Mouse (Mus musculus): Measurements from ENCODE around the gene Tmem245. TPM values are rescaled to one million over a fixed set of nuclear protein-coding genes. Genes with fewer than 3 reads are reported as not detected.
A peak's percentile ranks its signal among the peaks of the same experiment; 100 is the strongest.

Tmem245 gene
- polyA plus RNA-seq, 1 experiment from 2014 or later = 14.2 TPM

- no peak overlapping the region for H3K4me3 ChIP-seq
- no peaks in the 10 kb centered on the region; the same call in 1 of the 2 replicates for H3K36me3 ChIP-seq (replicated peaks)
- no peaks in the 10 kb centered on the region for H3K27me3 ChIP-seq (replicated peaks; ENCODE audit: low read depth, poor library complexity, severe bottlenecking)
- no peaks in the 10 kb centered on the region for H3K9me3 ChIP-seq
- no peak for DNase-seq (ENCODE audit: low spot score)
- H3K4me1 ChIP-seq = peaks cover 30% of the 10 kb centered on the region
- H3K27ac ChIP-seq (replicated peaks) = no peak overlapping the region
- WGBS = 70% methylated on average over 6 of the region's 6 CpGs
Observed at GRCm38 (mm10) chr4:56949494-56949893, 2.3 kb upstream of the Tmem245 start.

GRCm38 (mm10) chr4:56946180-56946579, 1.1 kb downstream of the Tmem245 start:
- WGBS = 1% methylated on average over 14 of the region's 14 CpGs
- Histone ChIP-seq H3K9me3 (no peaks in the 10 kb centered on the region), H3K4me1 (peaks cover 53% of the 10 kb centered on the region), H3K27ac (replicated peaks) (peak overlapping the region; percentile 95), H3K36me3 (replicated peaks) (no peaks in the 10 kb centered on the region; the same call in 1 of the 2 replicates), H3K4me3 (peak overlapping the region; percentile 93), H3K27me3 (replicated peaks; ENCODE audit: low read depth, poor library complexity, severe bottlenecking) (no peaks in the 10 kb centered on the region)
- no peak for DNase-seq (ENCODE audit: low spot score)

- 71% methylated on average over 4 of the region's 4 CpGs for WGBS
- no peak for DNase-seq (ENCODE audit: low spot score)
- no peaks in the 10 kb centered on the region for H3K27me3 ChIP-seq (replicated peaks; ENCODE audit: low read depth, poor library complexity, severe bottlenecking)
- H3K27ac ChIP-seq (replicated peaks) = no peak overlapping the region
- H3K4me3 ChIP-seq = no peak overlapping the region
- peaks cover 56% of the 10 kb centered on the region for H3K4me1 ChIP-seq
- no peaks in the 10 kb centered on the region; the same call in 1 of the 2 replicates for H3K36me3 ChIP-seq (replicated peaks)
- no peaks in the 10 kb centered on the region for H3K9me3 ChIP-seq
Observed at GRCm38 (mm10) chr4:56944286-56944685, 3.0 kb downstream of the Tmem245 start.

GRCm38 (mm10) chr4:56943258-56943657, 4.0 kb downstream of the Tmem245 start:
- Histone ChIP-seq H3K9me3 (no peaks in the 10 kb centered on the region), H3K36me3 (replicated peaks) (peaks cover 5% of the 10 kb centered on the region; the same call in 1 of the 2 replicates), H3K4me3 (no peak overlapping the region), H3K4me1 (peaks cover 50% of the 10 kb centered on the region), H3K27ac (replicated peaks) (no peak overlapping the region), H3K27me3 (replicated peaks; ENCODE audit: low read depth, poor library complexity, severe bottlenecking) (no peaks in the 10 kb centered on the region)
- DNase-seq (ENCODE audit: low spot score) = no peak
- 44% methylated on average over 1 of the region's 1 CpGs for WGBS

GRCm38 (mm10) chr4:56942567-56942966, 4.7 kb downstream of the Tmem245 start:
- Histone ChIP-seq H3K9me3 (no peaks in the 10 kb centered on the region), H3K27ac (replicated peaks) (no peak overlapping the region), H3K4me1 (peaks cover 43% of the 10 kb centered on the region), H3K4me3 (no peak overlapping the region), H3K27me3 (replicated peaks; ENCODE audit: low read depth, poor library complexity, severe bottlenecking) (no peaks in the 10 kb centered on the region), H3K36me3 (replicated peaks) (peaks cover 6% of the 10 kb centered on the region; the same call in 1 of the 2 replicates)
- 82% methylated on average over 1 of the region's 1 CpGs for WGBS
- no peak for DNase-seq (ENCODE audit: low spot score)

- H3K27ac ChIP-seq (replicated peaks) = no peak overlapping the region
- H3K36me3 ChIP-seq (replicated peaks) = peaks cover 17% of the 10 kb centered on the region
- 89% methylated on average over 4 of the region's 4 CpGs for WGBS
- H3K9me3 ChIP-seq = no peaks in the 10 kb centered on the region
- H3K27me3 ChIP-seq (replicated peaks; ENCODE audit: low read depth, poor library complexity, severe bottlenecking) = no peaks in the 10 kb centered on the region
- H3K4me1 ChIP-seq = peaks cover 52% of the 10 kb centered on the region
- no peak for DNase-seq (ENCODE audit: low spot score)
- H3K4me3 ChIP-seq = no peak overlapping the region
Observed at GRCm38 (mm10) chr4:56941481-56941880, 5.8 kb downstream of the Tmem245 start.

GRCm38 (mm10) chr4:56937136-56937535, 10.1 kb downstream of the Tmem245 start:
- no peak overlapping the region for H3K4me3 ChIP-seq
- DNase-seq (ENCODE audit: low spot score) = no peak
- no peaks in the 10 kb centered on the region for H3K27me3 ChIP-seq (replicated peaks; ENCODE audit: low read depth, poor library complexity, severe bottlenecking)
- peaks cover 60% of the 10 kb centered on the region for H3K36me3 ChIP-seq (replicated peaks)
- WGBS = 68% methylated on average over 6 of the region's 6 CpGs
- no peaks in the 10 kb centered on the region for H3K9me3 ChIP-seq
- 0 out of 2 replicates have a peak, but pooled peaks cover 13% of the 10 kb centered on the region for H3K4me1 ChIP-seq
- H3K27ac ChIP-seq (replicated peaks) = no peak overlapping the region

- WGBS = 60% methylated on average over 1 of the region's 1 CpGs
- no peak for DNase-seq (ENCODE audit: low spot score)
- Histone ChIP-seq H3K27ac (replicated peaks) (no peak overlapping the region), H3K36me3 (replicated peaks) (peaks cover 78% of the 10 kb centered on the region), H3K4me1 (0 out of 2 replicates have a peak, but pooled peaks cover 9% of the 10 kb centered on the region), H3K4me3 (no peak overlapping the region), H3K27me3 (replicated peaks; ENCODE audit: low read depth, poor library complexity, severe bottlenecking) (no peaks in the 10 kb centered on the region), H3K9me3 (no peaks in the 10 kb centered on the region)
Observed at GRCm38 (mm10) chr4:56935327-56935726, 11.9 kb downstream of the Tmem245 start.

- Histone ChIP-seq H3K27ac (replicated peaks) (no peak overlapping the region), H3K9me3 (no peaks in the 10 kb centered on the region), H3K27me3 (replicated peaks; ENCODE audit: low read depth, poor library complexity, severe bottlenecking) (no peaks in the 10 kb centered on the region), H3K4me1 (0 out of 2 replicates have a peak, but pooled peaks cover 9% of the 10 kb centered on the region), H3K36me3 (replicated peaks) (peaks cover 89% of the 10 kb centered on the region), H3K4me3 (no peak overlapping the region)
- no peak for DNase-seq (ENCODE audit: low spot score)
- WGBS = 96% methylated on average over 4 of the region's 4 CpGs
Observed at GRCm38 (mm10) chr4:56933154-56933553, 14.1 kb downstream of the Tmem245 start.

- 0 out of 2 replicates have a peak, but pooled peaks cover 6% of the 10 kb centered on the region for H3K4me1 ChIP-seq
- DNase-seq (ENCODE audit: low spot score) = no peak
Observed at GRCm38 (mm10) chr4:56932096-56932495, 15.1 kb downstream of the Tmem245 start.

GRCm38 (mm10) chr4:56930312-56930711, 16.9 kb downstream of the Tmem245 start:
- Histone ChIP-seq H3K27ac (replicated peaks) (no peak overlapping the region), H3K4me3 (no peak overlapping the region), H3K4me1 (no peaks in the 10 kb centered on the region), H3K36me3 (replicated peaks) (peaks cover 80% of the 10 kb centered on the region), H3K9me3 (no peaks in the 10 kb centered on the region), H3K27me3 (replicated peaks; ENCODE audit: low read depth, poor library complexity, severe bottlenecking) (no peaks in the 10 kb centered on the region)
- DNase-seq (ENCODE audit: low spot score) = no peak
- WGBS = 89% methylated on average over 4 of the region's 4 CpGs

More at GRCm38 (mm10) chr4:56932096-56932495, 15.1 kb downstream of the Tmem245 start:
- Histone ChIP-seq H3K27ac (replicated peaks) (no peak overlapping the region), H3K36me3 (replicated peaks) (peaks cover 83% of the 10 kb centered on the region), H3K4me3 (no peak overlapping the region), H3K9me3 (no peaks in the 10 kb centered on the region), H3K27me3 (replicated peaks; ENCODE audit: low read depth, poor library complexity, severe bottlenecking) (no peaks in the 10 kb centered on the region)
- WGBS = 59% methylated on average over 7 of the region's 7 CpGs

GRCm38 (mm10) chr4:56926971-56927370, 20.3 kb downstream of the Tmem245 start:
- no peak for DNase-seq (ENCODE audit: low spot score)
- 84% methylated on average over 4 of the region's 4 CpGs for WGBS
- H3K27me3 ChIP-seq (replicated peaks; ENCODE audit: low read depth, poor library complexity, severe bottlenecking) = no peaks in the 10 kb centered on the region
- no peak overlapping the region for H3K27ac ChIP-seq (replicated peaks)
- H3K9me3 ChIP-seq = no peaks in the 10 kb centered on the region
- no peaks in the 10 kb centered on the region for H3K4me1 ChIP-seq
- H3K4me3 ChIP-seq = no peak overlapping the region
- H3K36me3 ChIP-seq (replicated peaks) = peaks cover 80% of the 10 kb centered on the region

- Histone ChIP-seq H3K9me3 (no peaks in the 10 kb centered on the region), H3K36me3 (replicated peaks) (peaks cover 87% of the 10 kb centered on the region), H3K27me3 (replicated peaks; ENCODE audit: low read depth, poor library complexity, severe bottlenecking) (no peaks in the 10 kb centered on the region), H3K27ac (replicated peaks) (no peak overlapping the region), H3K4me1 (no peaks in the 10 kb centered on the region), H3K4me3 (no peak overlapping the region)
- WGBS = 93% methylated on average over 11 of the region's 11 CpGs
- no peak for DNase-seq (ENCODE audit: low spot score)
Observed at GRCm38 (mm10) chr4:56922229-56922628, 25.0 kb downstream of the Tmem245 start.
